ENCODE assay signal across 8 mouse cellular contexts in genomic region chr7:121981307-121981871, GRCm38 (mm10). TPM values are rescaled to one million over a fixed set of nuclear protein-coding genes. Genes with fewer than 3 reads are reported as not detected.
DNase-seq lines count a peak whose midpoint lies in the region; ATAC-seq lines count a peak whose summit lies in the region.

TSS of gene Cog7 (minus strand) at chr7:121981711.

- peak within 1 kb of the TSS; percentile 61 for H3K9ac ChIP-seq in hindbrain, embryonic 15.5 days

- H3K27ac ChIP-seq in hindbrain, embryonic 15.5 days (replicated peaks) = no peak within 1 kb of the TSS

- H3K9me3 ChIP-seq in hindbrain, embryonic 15.5 days = no peaks in the 10 kb centered on the region

- 0 out of 2 replicates have a peak, but pooled peaks cover 6% of the 10 kb centered on the region for H3K36me3 ChIP-seq in hindbrain, embryonic 15.5 days

- no peaks in the 10 kb centered on the region for H3K27me3 ChIP-seq in hindbrain, embryonic 15.5 days

- under 1% methylated on average over 55 of the region's 55 CpGs for WGBS in hindbrain, embryonic 15.5 days

- H3K4me3 ChIP-seq in hindbrain, embryonic 15.5 days = peak within 1 kb of the TSS; percentile 84

- peak; percentile 90 for DNase-seq in T-cell, adult 2 months (ENCODE audit: low spot score)
- DNase-seq in cerebellum, postnatal 36 days = peak; percentile 94 to 96
- peak; percentile 92 to 94 for DNase-seq in frontal cortex, postnatal 36 days (ENCODE audit: low spot score in 2 of 2)
- peak; percentile 86 for DNase-seq in left cerebral cortex, adult 11 months (ENCODE audit: low spot score)
- peak; percentile 94 for DNase-seq in lung, postnatal 4 days
- peak; percentile 90 for DNase-seq in retina, postnatal 7 days (ENCODE audit: low read depth, low spot score)
- peak; percentile 90 for DNase-seq in urinary bladder, adult 2 months (ENCODE audit: low spot score)

- peak; percentile 90 for ATAC-seq in hindbrain, embryonic 15.5 days (ENCODE audit: low FRiP score, low read depth)

- H3K4me2 ChIP-seq in hindbrain, embryonic 15.5 days = peak within 1 kb of the TSS; percentile 85

- peaks cover 11% of the 10 kb centered on the region for H3K4me1 ChIP-seq in hindbrain, embryonic 15.5 days (replicated peaks)

RNA-seq across cellular contexts. Expression of gene Cog7, which starts in this region (rescaled TPM):
- 26.8 and 29.8 TPM in 2 replicates for polyA plus RNA-seq in hindbrain, embryonic 15.5 days (2015; fragmentation: Nextera tagmentation; extraction: Ambion mirVana)
- polyA plus RNA-seq in urinary bladder, adult 2 months (2012; rRNA removed) = 21.8 and 23.7 TPM in 2 replicates
